Mouse (Mus musculus): ENCODE measurements around the gene Pcdh7.

- TF ChIP-seq CTCF (IDR thresholded peaks at IDR 0.05; ENCODE audit: control insufficient read depth, insufficient read depth, insufficient read length) = no peak
- TF ChIP-seq MAX (IDR thresholded peaks at IDR 0.05) = no peak
- TF ChIP-seq USF1 (IDR thresholded peaks at IDR 0.05; ENCODE audit: low read depth) = no peak
- TF ChIP-seq MYOD1 (IDR thresholded peaks at IDR 0.05; ENCODE audit: control insufficient read depth, insufficient read length, low read depth) = no peak
- TF ChIP-seq CEBPB (IDR thresholded peaks at IDR 0.05; ENCODE audit: low read depth) = no peak
Observed at GRCm38 (mm10) chr5:58108665-58109364, 391.0 kb downstream of the Pcdh7 start.

All from C2C12 (cell line).